In genomic region chr9:48479838-48480410, GRCm38 (mm10) we compare ENCODE assay signal across 8 mouse cellular contexts. TPM values are rescaled to one million over a fixed set of nuclear protein-coding genes. Genes with fewer than 3 reads are reported as not detected.
DNase-seq lines count a peak whose midpoint lies in the region; ATAC-seq and TF ChIP-seq lines count a peak whose summit lies in the region.

No protein-coding gene starts in this region.

- H3K9ac ChIP-seq in hindbrain, embryonic 13.5 days = peak overlapping the region; percentile 85

- peaks cover 13% of the 10 kb centered on the region for H3K4me1 ChIP-seq in hindbrain, embryonic 13.5 days (replicated peaks)
- H3K4me1 ChIP-seq in midbrain, embryonic 10.5 days = peaks cover 14% of the 10 kb centered on the region

- peaks cover 12% of the 10 kb centered on the region for H3K36me3 ChIP-seq in hindbrain, embryonic 13.5 days
- H3K36me3 ChIP-seq in midbrain, embryonic 10.5 days = peaks cover 28% of the 10 kb centered on the region

- peak overlapping the region; percentile 84 for H3K4me3 ChIP-seq in left cerebral cortex, adult 2 months
- H3K4me3 ChIP-seq in hindbrain, embryonic 13.5 days = peak overlapping the region; percentile 86
- H3K4me3 ChIP-seq in midbrain, embryonic 10.5 days = peak overlapping the region; percentile 83

- no peak for TF ChIP-seq CTCF in left cerebral cortex, adult 2 months (IDR thresholded peaks at IDR 0.05)

- peaks cover 8% of the 10 kb centered on the region; the same call in 1 of the 2 replicates for H3K27me3 ChIP-seq in hindbrain, embryonic 13.5 days
- peaks cover 5% of the 10 kb centered on the region; the same call in 1 of the 2 replicates for H3K27me3 ChIP-seq in midbrain, embryonic 10.5 days (ENCODE audit: low read depth, poor library complexity, severe bottlenecking)

- 8% methylated on average over 25 of the region's 25 CpGs for WGBS in hindbrain, embryonic 13.5 days
- 7% methylated on average over 25 of the region's 25 CpGs for WGBS in midbrain, embryonic 10.5 days

- intact Hi-C loops in left cerebral cortex, adult 2 months (cut with DNase I) = loop anchor here (1.0 kb wide), 1 partner anchor 15 kb away; the partner anchor contains the start of genes Gm5617 and Rbm7
- intact Hi-C loops in left cerebral cortex, postnatal 4 days (cut with DNase I) = no loop called here

- H3K4me2 ChIP-seq in hindbrain, embryonic 13.5 days = peak overlapping the region; percentile 93

- peak; percentile 73; the same call in 1 of the 2 replicates for ATAC-seq in hindbrain, embryonic 13.5 days (ENCODE audit: low FRiP score)

- no peaks in the 10 kb centered on the region for H3K9me3 ChIP-seq in hindbrain, embryonic 13.5 days
- H3K9me3 ChIP-seq in midbrain, embryonic 10.5 days (replicated peaks) = no peaks in the 10 kb centered on the region

- no peak for DNase-seq in left cerebral cortex, adult 2 months (ENCODE audit: extremely low spot score in 1 of 2, low spot score in 2 of 2)
- DNase-seq in left cerebral cortex, postnatal 4 days = no peak
- DNase-seq in c-Kit-negative CD71-positive TER-119-positive erythroid progenitor cells, embryonic 14.5 days (ENCODE audit: low read depth, low spot score) = peak; percentile 35
- DNase-seq in midbrain, embryonic 10.5 days (ENCODE audit: low spot score) = no peak
- DNase-seq in cerebellum, postnatal 4 days (ENCODE audit: low spot score in 2 of 2) = no peak
- no peak for DNase-seq in cerebellum, adult 9-10 months
- no peak for DNase-seq in layer of hippocampus, adult 18-20 months (ENCODE audit: low spot score in 2 of 2)

- peak overlapping the region; percentile 83 for H3K27ac ChIP-seq in left cerebral cortex, adult 2 months
- H3K27ac ChIP-seq in hindbrain, embryonic 13.5 days = no peak overlapping the region
- H3K27ac ChIP-seq in midbrain, embryonic 10.5 days (replicated peaks) = peak overlapping the region; percentile 85

RNA-seq across cellular contexts. Expression of gene Rexo2, which starts 0.5 kb away (rescaled TPM):
- 10 to 100 TPM; 95.4 to 99.5 TPM for total RNA-seq in left cerebral cortex, adult 2 months (2021)
- 100 to 1,000 TPM in 1 of 2 experiments, 10 to 100 TPM in 1; 92.2 to 105 TPM for total RNA-seq in left cerebral cortex, postnatal 4 days (2021)
- polyA plus RNA-seq in hindbrain, embryonic 13.5 days (2015; fragmentation: Nextera tagmentation; extraction: Ambion mirVana) = 80.8 and 91.1 TPM in 2 replicates
- polyA plus RNA-seq in midbrain, embryonic 10.5 days (2016; fragmentation: Nextera tagmentation; extraction: Ambion mirVana) = 95.2 and 110 TPM in 2 replicates
- 100 to 1,000 TPM in 1 of 2 experiments, 10 to 100 TPM in 1; 95.5 to 100 TPM for total RNA-seq in layer of hippocampus, adult 18-20 months (2021)

RNA-seq across cellular contexts. Expression of gene Rbm7, which starts 15.2 kb away (rescaled TPM):
- total RNA-seq in left cerebral cortex, adult 2 months (2021) = 10 to 100 TPM; 32.1 to 36.1 TPM
- 10 to 100 TPM; 39.2 to 42.9 TPM for total RNA-seq in left cerebral cortex, postnatal 4 days (2021)
- 85.8 and 93.7 TPM in 2 replicates for polyA plus RNA-seq in hindbrain, embryonic 13.5 days (2015; fragmentation: Nextera tagmentation; extraction: Ambion mirVana)
- polyA plus RNA-seq in midbrain, embryonic 10.5 days (2016; fragmentation: Nextera tagmentation; extraction: Ambion mirVana) = 106 and 112 TPM in 2 replicates
- total RNA-seq in layer of hippocampus, adult 18-20 months (2021) = 10 to 100 TPM; 37.2 to 39.8 TPM

RNA-seq across cellular contexts. Expression of gene Gm5617, which starts 15.3 kb away (rescaled TPM):
- 1 to 10 TPM; 9.3 to 9.4 TPM for total RNA-seq in left cerebral cortex, adult 2 months (2021)
- total RNA-seq in left cerebral cortex, postnatal 4 days (2021) = 10 to 100 TPM in 1 of 2 experiments, 1 to 10 TPM in 1; 7.3 to 10.1 TPM
- polyA plus RNA-seq in hindbrain, embryonic 13.5 days (2015; fragmentation: Nextera tagmentation; extraction: Ambion mirVana) = 33.4 and 34.4 TPM in 2 replicates
- polyA plus RNA-seq in midbrain, embryonic 10.5 days (2016; fragmentation: Nextera tagmentation; extraction: Ambion mirVana) = 34.1 and 36.7 TPM in 2 replicates
- 10 to 100 TPM; 11.2 to 13.2 TPM for total RNA-seq in layer of hippocampus, adult 18-20 months (2021)
